Comparison of ENCODE assay signal across 9 mouse cellular contexts in the genomic region with DNA sequence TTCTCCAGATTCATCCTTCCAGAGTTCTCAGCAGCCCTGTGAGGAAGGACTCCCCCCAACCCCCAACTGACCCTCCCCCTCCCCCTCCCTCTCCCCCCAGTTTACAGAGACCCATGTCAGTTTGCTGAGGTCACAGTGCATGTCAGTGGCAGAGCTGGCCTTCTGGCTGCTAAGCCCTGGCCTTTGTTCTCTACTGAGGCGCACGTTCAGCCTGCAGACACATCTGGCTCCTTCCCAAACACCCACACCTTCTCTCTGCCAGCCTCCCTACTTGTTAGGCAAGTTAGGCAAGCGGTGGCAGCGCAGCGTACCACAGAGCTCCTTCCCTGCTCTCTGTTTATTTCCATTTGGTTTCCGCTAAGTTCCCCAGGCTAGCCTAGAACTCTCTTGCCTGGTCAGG. TPM values are rescaled to one million over a fixed set of nuclear protein-coding genes. Genes with fewer than 3 reads are reported as not detected.
DNase-seq lines count a peak whose midpoint lies in the region; ATAC-seq lines count a peak whose summit lies in the region.
"Had no signal": no experiment of that assay in that cellular context is flagged by ENCODE, and none has a peak within 500 bp of the region (broad histone marks: within the 10 kb centered on the region; RNA-seq: fewer than 3 reads in every experiment).

No protein-coding gene starts in this region.

- H3K9me3 ChIP-seq in embryonic facial prominence, embryonic 13.5 days = no peaks in the 10 kb centered on the region
- H3K9me3 ChIP-seq in kidney, embryonic 14.5 days (ENCODE audit: control insufficient read depth, low read length) = no peaks in the 10 kb centered on the region
- H3K9me3 ChIP-seq in lung, embryonic 16.5 days (ENCODE audit: control insufficient read depth, low read length) = no peaks in the 10 kb centered on the region
- no peaks in the 10 kb centered on the region for H3K9me3 ChIP-seq in heart, embryonic 11.5 days (replicated peaks; ENCODE audit: control insufficient read depth, low read length)

- peak overlapping the region; percentile 66 for H3K27ac ChIP-seq in embryonic facial prominence, embryonic 13.5 days
- H3K27ac ChIP-seq in kidney, embryonic 14.5 days (ENCODE audit: low read depth, low read length) = peak overlapping the region; percentile 77
- no peak overlapping the region; the same call in 1 of the 2 replicates for H3K27ac ChIP-seq in lung, embryonic 16.5 days (ENCODE audit: low read length)
- H3K27ac ChIP-seq in heart, embryonic 11.5 days (ENCODE audit: low read depth, low read length) = no peak overlapping the region

- H3K4me2 ChIP-seq in embryonic facial prominence, embryonic 13.5 days = no peak overlapping the region
- H3K4me2 ChIP-seq in kidney, embryonic 14.5 days (replicated peaks; ENCODE audit: low read depth, low read length) = no peak overlapping the region
- H3K4me2 ChIP-seq in lung, embryonic 16.5 days (ENCODE audit: low read depth, low read length) = no peak overlapping the region
- H3K4me2 ChIP-seq in heart, embryonic 11.5 days = no peak overlapping the region

- no peaks in the 10 kb centered on the region for H3K27me3 ChIP-seq in embryonic facial prominence, embryonic 13.5 days
- no peaks in the 10 kb centered on the region for H3K27me3 ChIP-seq in kidney, embryonic 14.5 days (ENCODE audit: control insufficient read depth, insufficient read depth, low read length)
- no peaks in the 10 kb centered on the region for H3K27me3 ChIP-seq in lung, embryonic 16.5 days (ENCODE audit: control insufficient read depth, insufficient read depth, low read depth, low read length)
- no peaks in the 10 kb centered on the region for H3K27me3 ChIP-seq in heart, embryonic 11.5 days (ENCODE audit: control insufficient read depth, insufficient read depth, low read length)

- H3K9ac ChIP-seq in embryonic facial prominence, embryonic 13.5 days = no peak overlapping the region
- H3K9ac ChIP-seq in kidney, embryonic 14.5 days (ENCODE audit: low read depth, low read length) = no peak overlapping the region
- H3K9ac ChIP-seq in lung, embryonic 16.5 days (ENCODE audit: low read length) = no peak overlapping the region
- H3K9ac ChIP-seq in heart, embryonic 11.5 days (ENCODE audit: low read depth, low read length) = no peak overlapping the region

- WGBS in embryonic facial prominence, embryonic 13.5 days = 53% methylated on average over 6 of the region's 6 CpGs
- WGBS in kidney, embryonic 14.5 days = 50% methylated on average over 6 of the region's 6 CpGs
- 49% methylated on average over 6 of the region's 6 CpGs for WGBS in lung, embryonic 16.5 days
- WGBS in heart, embryonic 11.5 days (ENCODE audit: insufficient replicate concordance) = 72% methylated on average over 6 of the region's 6 CpGs

- peak; percentile 74 for DNase-seq in layer of hippocampus, adult 11-12 months (ENCODE audit: low spot score)
- DNase-seq in layer of hippocampus, adult 9-10 months (ENCODE audit: low spot score) = no peak
- no peak for DNase-seq in cerebellum, postnatal 14 days
- DNase-seq in thymus, postnatal 14 days = no peak

- peaks cover 51% of the 10 kb centered on the region for H3K4me1 ChIP-seq in embryonic facial prominence, embryonic 13.5 days
- H3K4me1 ChIP-seq in kidney, embryonic 14.5 days (ENCODE audit: control insufficient read depth, insufficient read depth, low read length) = peaks cover 52% of the 10 kb centered on the region
- peaks cover 40% of the 10 kb centered on the region for H3K4me1 ChIP-seq in lung, embryonic 16.5 days (replicated peaks; ENCODE audit: control insufficient read depth, insufficient read depth, low read length)
- peaks cover 31% of the 10 kb centered on the region for H3K4me1 ChIP-seq in heart, embryonic 11.5 days (ENCODE audit: control insufficient read depth, insufficient read depth, low read length)

- H3K4me3 ChIP-seq in embryonic facial prominence, embryonic 13.5 days = no peak overlapping the region
- H3K4me3 ChIP-seq in kidney, embryonic 14.5 days (ENCODE audit: low read length) = no peak overlapping the region
- H3K4me3 ChIP-seq in lung, embryonic 16.5 days (ENCODE audit: low read length) = no peak overlapping the region
- H3K4me3 ChIP-seq in heart, embryonic 11.5 days (ENCODE audit: low read depth, low read length) = no peak overlapping the region

- ATAC-seq in embryonic facial prominence, embryonic 13.5 days (ENCODE audit: insufficient number of reproducible peaks, insufficient read depth, low FRiP score, low TSS enrichment, low read depth) = 0 out of 2 replicates have a peak, but pooled peaks have one; percentile 17
- ATAC-seq in kidney, embryonic 14.5 days (ENCODE audit: low FRiP score, low TSS enrichment) = no peak
- ATAC-seq in lung, embryonic 16.5 days (ENCODE audit: low read depth) = peak; percentile 24; the same call in 1 of the 2 replicates
- no peak for ATAC-seq in heart, embryonic 11.5 days (replicated peaks; ENCODE audit: insufficient number of reproducible peaks, low FRiP score, low TSS enrichment)

- no peaks in the 10 kb centered on the region for H3K36me3 ChIP-seq in embryonic facial prominence, embryonic 13.5 days
- H3K36me3 ChIP-seq in kidney, embryonic 14.5 days (ENCODE audit: control insufficient read depth, insufficient read depth, low read length) = no peaks in the 10 kb centered on the region
- no peaks in the 10 kb centered on the region for H3K36me3 ChIP-seq in lung, embryonic 16.5 days (ENCODE audit: control insufficient read depth, insufficient read depth, low read length)
- H3K36me3 ChIP-seq in heart, embryonic 11.5 days (ENCODE audit: control insufficient read depth, insufficient read depth, low read length) = no peaks in the 10 kb centered on the region

RNA-seq across cellular contexts. Expression of gene Stpg4, which starts 50.0 kb away (rescaled TPM):
- polyA plus RNA-seq in embryonic facial prominence, embryonic 13.5 days (2015; fragmentation: Nextera tagmentation; extraction: Ambion mirVana) = not detected in 2 replicates
- polyA plus RNA-seq in kidney, embryonic 14.5 days (2014; fragmentation: Nextera tagmentation; extraction: Ambion mirVana) = 0.51 TPM in 1 of 2 replicates, not detected in the other
- not detected in 2 replicates for polyA plus RNA-seq in lung, embryonic 16.5 days (2015; fragmentation: Nextera tagmentation; extraction: Ambion mirVana)
- not detected in 2 replicates for polyA plus RNA-seq in heart, embryonic 11.5 days (2014; fragmentation: Nextera tagmentation; extraction: Ambion mirVana)
- polyA plus RNA-seq: heart, embryonic 14.5 days had no signal

Comparison
In these comparisons a context has a peak if more than half of its experiments do, and no peak if none do; other contexts are left out.
1. ATAC-seq: peak in embryonic facial prominence, embryonic 13.5 days (single experiment) and lung, embryonic 16.5 days (single experiment); none in kidney, embryonic 14.5 days (single experiment) and heart, embryonic 11.5 days (single experiment).
2. H3K27ac ChIP-seq: peak in embryonic facial prominence, embryonic 13.5 days (single experiment) and kidney, embryonic 14.5 days (single experiment); none in lung, embryonic 16.5 days (single experiment) and heart, embryonic 11.5 days (single experiment).